Mouse (Mus musculus) retina, postnatal 7 days (tissue): Measurements from ENCODE around the gene Zfand2b.

Experiments used
- DNase-seq: peaks from one replicate; pipeline ENCODE4 v3.0.0-alpha.2; 2012; ENCODE audit warnings: low read depth, low spot score

The Zfand2b gene

GRCm38 (mm10) chr1:75159540-75160255 lies 8.7 kb upstream of the Zfand2b start:
- no peak for DNase-seq

GRCm38 (mm10) chr1:75160256-75160617 lies 8.2 kb upstream of the Zfand2b start:
- DNase-seq, result no peak

- DNase-seq, result no peak
Observed at GRCm38 (mm10) chr1:75168093-75168471, 364 bp upstream of the Zfand2b start.

GRCm38 (mm10) chr1:75179334-75180104 lies 11.1 kb downstream of the Zfand2b start:
- DNase-seq, result no peak

GRCm38 (mm10) chr1:75180105-75180590 lies 11.7 kb downstream of the Zfand2b start, which contains the start of gene Abcb6:
Abcb6 (minus strand) TSS chr1:75180392.
- peak; percentile 86 for DNase-seq

- no peak for DNase-seq
Observed at GRCm38 (mm10) chr1:75180741-75181140, 12.3 kb downstream of the Zfand2b start.

GRCm38 (mm10) chr1:75181377-75181870 lies 13.0 kb downstream of the Zfand2b start:
- no peak for DNase-seq

GRCm38 (mm10) chr1:75182160-75182559 lies 13.7 kb downstream of the Zfand2b start:
- DNase-seq, result no peak

- DNase-seq, result no peak
Observed at GRCm38 (mm10) chr1:75185495-75185894, 17.0 kb downstream of the Zfand2b start.

- no peak for DNase-seq
Observed at GRCm38 (mm10) chr1:75187126-75187525, 18.7 kb downstream of the Zfand2b start.

- DNase-seq, result no peak
Observed at GRCm38 (mm10) chr1:75187914-75188483, 19.6 kb downstream of the Zfand2b start.

- DNase-seq, result no peak
Observed at GRCm38 (mm10) chr1:75190577-75190976, 22.1 kb downstream of the Zfand2b start.

GRCm38 (mm10) chr1:75191258-75191621 lies 22.8 kb downstream of the Zfand2b start:
- no peak for DNase-seq

GRCm38 (mm10) chr1:75191622-75192402 lies 23.4 kb downstream of the Zfand2b start, which contains the start of the genes Ankzf1 and Atg9a:
Ankzf1 (plus strand) TSS chr1:75192151.
Atg9a (minus strand) TSS chr1:75192196.
- DNase-seq, result peak; percentile 94

- no peak for DNase-seq
Observed at GRCm38 (mm10) chr1:75192452-75192851, 24.0 kb downstream of the Zfand2b start.

GRCm38 (mm10) chr1:75201236-75201635 lies 32.8 kb downstream of the Zfand2b start:
- DNase-seq, result no peak

- DNase-seq, result no peak
Observed at GRCm38 (mm10) chr1:75208967-75209678, 40.7 kb downstream of the Zfand2b start.

GRCm38 (mm10) chr1:75210136-75211087 lies 42.0 kb downstream of the Zfand2b start, which contains the start of the genes Glb1l and Stk16:
Glb1l (minus strand) TSS chr1:75210813.
Stk16 (plus strand) TSS chr1:75210838.
- DNase-seq, result peak; percentile 93

GRCm38 (mm10) chr1:75211141-75211708 lies 42.8 kb downstream of the Zfand2b start:
- DNase-seq, result no peak
